Mouse (Mus musculus) cerebellum, adult 9-10 months (tissue): ENCODE measurements at regions not wholly inside any gene's neighbourhood (a gene's known extent, or its start where the extent isn't known, plus 50 kb on each side); places are given as distances from the start of the nearest gene placed in this dataset.

Source experiments
- DNase-seq: peaks from one replicate; pipeline ENCODE4 v3.0.0; 2022

- DNase-seq: no peak
These were observed 395.7 kb upstream of the Tnp1 start for GRCm38 (mm10) chr1:73411452-73411851.

GRCm38 (mm10) chr1:73399178-73399577, 383.5 kb upstream of the Tnp1 start:
- no peak for DNase-seq

- DNase-seq: no peak
These were observed 379.3 kb upstream of the Tnp1 start for GRCm38 (mm10) chr1:73395034-73395433.

- DNase-seq: no peak
These were observed 378.8 kb upstream of the Tnp1 start for GRCm38 (mm10) chr1:73394466-73394865.

- DNase-seq: no peak
These were observed 376.4 kb upstream of the Tnp1 start for GRCm38 (mm10) chr1:73392077-73392476.

GRCm38 (mm10) chr1:73389976-73390375, 374.3 kb upstream of the Tnp1 start:
- no peak for DNase-seq

GRCm38 (mm10) chr1:73389174-73389573, 373.5 kb upstream of the Tnp1 start:
- no peak for DNase-seq

- no peak for DNase-seq
These were observed 365.9 kb upstream of the Tnp1 start for GRCm38 (mm10) chr1:73381578-73381977.

- DNase-seq: no peak
These were observed 359.0 kb upstream of the Tnp1 start for GRCm38 (mm10) chr1:73374531-73375375.

GRCm38 (mm10) chr1:73368222-73368621, 352.5 kb upstream of the Tnp1 start:
- DNase-seq: no peak

GRCm38 (mm10) chr1:73365842-73366241, 350.1 kb upstream of the Tnp1 start:
- DNase-seq: no peak

- DNase-seq: no peak
These were observed 348.6 kb upstream of the Tnp1 start for GRCm38 (mm10) chr1:73364300-73364683.

- no peak for DNase-seq
These were observed 348.0 kb upstream of the Tnp1 start for GRCm38 (mm10) chr1:73363549-73364299.

- no peak for DNase-seq
These were observed 346.4 kb upstream of the Tnp1 start for GRCm38 (mm10) chr1:73362122-73362521.

GRCm38 (mm10) chr1:73361300-73361699, 345.6 kb upstream of the Tnp1 start:
- no peak for DNase-seq

- no peak for DNase-seq
These were observed 338.7 kb upstream of the Tnp1 start for GRCm38 (mm10) chr1:73354447-73354846.

GRCm38 (mm10) chr1:73348476-73348875, 332.8 kb upstream of the Tnp1 start:
- DNase-seq: no peak

GRCm38 (mm10) chr1:73344587-73344986, 328.9 kb upstream of the Tnp1 start:
- no peak for DNase-seq

GRCm38 (mm10) chr1:73341911-73342310, 326.2 kb upstream of the Tnp1 start:
- no peak for DNase-seq

- no peak for DNase-seq
These were observed 321.7 kb upstream of the Tnp1 start for GRCm38 (mm10) chr1:73337401-73337800.

- DNase-seq: no peak
These were observed 293.8 kb upstream of the Tnp1 start for GRCm38 (mm10) chr1:73309556-73309955.

- DNase-seq: no peak
These were observed 292.7 kb upstream of the Tnp1 start for GRCm38 (mm10) chr1:73308420-73308819.

- DNase-seq: no peak
These were observed 291.5 kb upstream of the Tnp1 start for GRCm38 (mm10) chr1:73307194-73307593.

GRCm38 (mm10) chr1:73299978-73300688, 284.4 kb upstream of the Tnp1 start:
- DNase-seq: no peak
